In genomic region chr16:46498421-46498789, GRCm38 (mm10) we compare ENCODE assay signal across 8 mouse cellular contexts. TPM values are rescaled to one million over a fixed set of nuclear protein-coding genes. Genes with fewer than 3 reads are reported as not detected.
DNase-seq lines count a peak whose midpoint lies in the region; ATAC-seq lines count a peak whose summit lies in the region.

Gene Nectin3 (minus strand): TSS chr16:46498525.

- peak within 1 kb of the TSS; percentile 83 for H3K9ac ChIP-seq in heart, embryonic 11.5 days (ENCODE audit: low read depth, low read length)
- H3K9ac ChIP-seq in neural tube, embryonic 12.5 days, result peak within 1 kb of the TSS; percentile 70

- no peak for DNase-seq in layer of hippocampus, adult 18-20 months (ENCODE audit: low spot score in 2 of 2)
- DNase-seq in layer of hippocampus, adult 9-11 months, result no peak
- DNase-seq in adrenal gland, postnatal 25 days, result no peak
- DNase-seq in layer of hippocampus, postnatal 36 days, result no peak
- no peak for DNase-seq in spleen, postnatal 14 days (ENCODE audit: low spot score in 2 of 2)
- DNase-seq in spleen, postnatal 36 days (ENCODE audit: low spot score in 2 of 2), result no peak

- no peaks in the 10 kb centered on the region for H3K27me3 ChIP-seq in heart, embryonic 11.5 days (ENCODE audit: control insufficient read depth, insufficient read depth, low read length)
- no peaks in the 10 kb centered on the region for H3K27me3 ChIP-seq in neural tube, embryonic 12.5 days (replicated peaks)

- WGBS in heart, embryonic 11.5 days (ENCODE audit: insufficient replicate concordance), result 9% methylated on average over 4 of the region's 4 CpGs
- WGBS in neural tube, embryonic 12.5 days, result 7% methylated on average over 4 of the region's 4 CpGs

- peak within 1 kb of the TSS; percentile 98 for H3K27ac ChIP-seq in heart, embryonic 11.5 days (ENCODE audit: low read depth, low read length)
- peak within 1 kb of the TSS; percentile 79 for H3K27ac ChIP-seq in neural tube, embryonic 12.5 days

- peak within 1 kb of the TSS; percentile 89 for H3K4me3 ChIP-seq in heart, embryonic 11.5 days (ENCODE audit: low read depth, low read length)
- peak within 1 kb of the TSS; percentile 89 for H3K4me3 ChIP-seq in neural tube, embryonic 12.5 days

- no peaks in the 10 kb centered on the region for H3K36me3 ChIP-seq in heart, embryonic 11.5 days (ENCODE audit: control insufficient read depth, insufficient read depth, low read length)
- no peaks in the 10 kb centered on the region for H3K36me3 ChIP-seq in neural tube, embryonic 12.5 days

- no peak for ATAC-seq in heart, embryonic 11.5 days (replicated peaks; ENCODE audit: insufficient number of reproducible peaks, low FRiP score, low TSS enrichment)
- ATAC-seq in neural tube, embryonic 12.5 days (ENCODE audit: low FRiP score, low read depth), result no peak

- no peaks in the 10 kb centered on the region for H3K9me3 ChIP-seq in heart, embryonic 11.5 days (replicated peaks; ENCODE audit: control insufficient read depth, low read length)
- H3K9me3 ChIP-seq in neural tube, embryonic 12.5 days, result no peaks in the 10 kb centered on the region

- H3K4me2 ChIP-seq in heart, embryonic 11.5 days, result peak within 1 kb of the TSS; percentile 90
- peak within 1 kb of the TSS; percentile 83 for H3K4me2 ChIP-seq in neural tube, embryonic 12.5 days (replicated peaks)

- peaks cover 16% of the 10 kb centered on the region for H3K4me1 ChIP-seq in heart, embryonic 11.5 days (ENCODE audit: control insufficient read depth, insufficient read depth, low read length)
- peaks cover 14% of the 10 kb centered on the region; the same call in 1 of the 2 replicates for H3K4me1 ChIP-seq in neural tube, embryonic 12.5 days

RNA-seq across cellular contexts. Expression of gene Nectin3, which starts in this region (rescaled TPM):
- total RNA-seq in layer of hippocampus, adult 18-20 months (2021), result 10 to 100 TPM; 44.3 to 48.5 TPM
- total RNA-seq in adrenal gland, postnatal 25 days (2021), result 38.0 and 38.3 TPM in 2 replicates
- 23.3 and 26.2 TPM in 2 replicates for polyA plus RNA-seq in heart, embryonic 11.5 days (2014; fragmentation: Nextera tagmentation; extraction: Ambion mirVana)
- 10 to 100 TPM; 60.3 to 61.3 TPM for total RNA-seq in layer of hippocampus, postnatal 36 days (2021)
- 45.9 and 46.7 TPM in 2 replicates for polyA plus RNA-seq in neural tube, embryonic 12.5 days (2016; fragmentation: Nextera tagmentation; extraction: Ambion mirVana)
